Mouse (Mus musculus): Measurements from ENCODE around the gene Robo2. TPM values are rescaled to one million over a fixed set of nuclear protein-coding genes. Genes with fewer than 3 reads are reported as not detected.

Robo2 gene
- polyA plus RNA-seq, 1 experiment: not detected

DNA sequence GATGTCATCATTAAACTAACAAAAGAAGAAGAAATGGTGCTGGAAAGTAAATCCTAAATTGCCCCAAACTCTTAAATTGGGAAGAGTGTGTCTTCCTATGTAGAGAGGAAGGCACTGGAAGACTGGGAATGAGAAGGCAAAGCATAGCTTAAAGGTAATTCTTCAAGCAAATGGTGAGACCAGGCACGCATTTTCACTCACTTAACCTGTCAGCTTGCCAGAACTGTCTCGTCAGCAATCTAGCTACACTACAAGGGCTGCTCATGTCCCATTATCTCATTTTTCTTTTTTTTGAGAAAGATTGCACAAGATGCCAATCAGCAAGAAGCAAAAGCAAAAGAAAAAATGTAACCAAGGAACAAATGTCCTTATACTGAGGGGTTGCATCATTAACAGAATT lies 410.3 kb downstream of the Robo2 start:
- TF ChIP-seq POLR2A (IDR thresholded peaks at IDR 0.05; ENCODE audit: borderline replicate concordance, low read depth, low read length) (no peak), CTCF (IDR thresholded peaks at IDR 0.05; ENCODE audit: low read depth, low read length) (no peak)
- Histone ChIP-seq H3K27ac (ENCODE audit: insufficient read depth, low read depth, low read length) (no peak overlapping the region), H3K4me3 (ENCODE audit: insufficient read depth, low read length) (no peak overlapping the region), H3K4me1 (ENCODE audit: control insufficient read depth, insufficient read depth, low read length) (no peaks in the 10 kb centered on the region)

- TF ChIP-seq CTCF (IDR thresholded peaks at IDR 0.05; ENCODE audit: low read depth, low read length): no peak
- TF ChIP-seq POLR2A (IDR thresholded peaks at IDR 0.05; ENCODE audit: borderline replicate concordance, low read depth, low read length): no peak
- Histone ChIP-seq H3K27ac (ENCODE audit: insufficient read depth, low read depth, low read length) (no peak overlapping the region), H3K4me1 (ENCODE audit: control insufficient read depth, insufficient read depth, low read length) (no peaks in the 10 kb centered on the region), H3K4me3 (ENCODE audit: insufficient read depth, low read length) (no peak overlapping the region)
These were observed 420.4 kb downstream of the Robo2 start for GRCm38 (mm10) chr16:73991212-73991611.

- TF ChIP-seq POLR2A (IDR thresholded peaks at IDR 0.05; ENCODE audit: borderline replicate concordance, low read depth, low read length) (no peak), CTCF (IDR thresholded peaks at IDR 0.05; ENCODE audit: low read depth, low read length) (no peak)
- Histone ChIP-seq H3K27ac (ENCODE audit: insufficient read depth, low read depth, low read length) (no peak overlapping the region), H3K4me1 (ENCODE audit: control insufficient read depth, insufficient read depth, low read length) (no peaks in the 10 kb centered on the region), H3K4me3 (ENCODE audit: insufficient read depth, low read length) (no peak overlapping the region)
These were observed 442.1 kb downstream of the Robo2 start for GRCm38 (mm10) chr16:73969573-73969972.

DNA sequence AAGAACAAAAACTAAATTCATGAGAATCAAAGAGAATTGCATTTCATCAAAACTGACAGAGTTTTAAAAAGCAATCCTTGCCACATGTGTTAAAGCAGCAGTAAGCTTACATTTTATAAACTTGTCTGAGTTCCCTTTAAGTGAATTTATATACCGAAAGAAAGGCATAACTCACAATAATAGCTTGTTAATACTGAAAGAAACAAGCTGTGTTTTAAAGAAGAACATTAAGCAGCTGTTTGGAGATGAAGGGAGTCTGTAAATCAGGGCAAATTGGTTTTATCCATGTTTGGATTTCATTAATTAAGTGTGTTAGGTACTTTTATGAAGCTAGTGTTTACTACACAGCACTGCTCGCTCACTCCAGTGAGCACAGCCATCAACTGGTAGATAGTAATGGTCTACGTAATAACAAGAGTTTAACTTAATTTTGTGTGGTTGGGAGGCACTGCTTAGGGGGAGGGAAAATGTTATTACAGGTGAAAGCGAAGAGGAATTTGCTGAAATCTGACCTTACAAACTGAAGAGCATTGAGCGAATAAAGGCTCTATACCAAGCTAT lies 447.2 kb downstream of the Robo2 start:
- TF ChIP-seq POLR2A (IDR thresholded peaks at IDR 0.05; ENCODE audit: borderline replicate concordance, low read depth, low read length) (no peak), CTCF (IDR thresholded peaks at IDR 0.05; ENCODE audit: low read depth, low read length) (no peak)
- Histone ChIP-seq H3K27ac (ENCODE audit: insufficient read depth, low read depth, low read length) (no peak overlapping the region), H3K4me3 (ENCODE audit: insufficient read depth, low read length) (no peak overlapping the region), H3K4me1 (ENCODE audit: control insufficient read depth, insufficient read depth, low read length) (no peaks in the 10 kb centered on the region)

- no peak for TF ChIP-seq POLR2A (IDR thresholded peaks at IDR 0.05; ENCODE audit: borderline replicate concordance, low read depth, low read length)
- no peak for TF ChIP-seq CTCF (IDR thresholded peaks at IDR 0.05; ENCODE audit: low read depth, low read length)
- H3K27ac ChIP-seq (ENCODE audit: insufficient read depth, low read depth, low read length): no peak overlapping the region
- H3K4me3 ChIP-seq (ENCODE audit: insufficient read depth, low read length): no peak overlapping the region
- H3K4me1 ChIP-seq (ENCODE audit: control insufficient read depth, insufficient read depth, low read length): no peaks in the 10 kb centered on the region
These were observed 452.1 kb downstream of the Robo2 start for GRCm38 (mm10) chr16:73959479-73959970.

DNA sequence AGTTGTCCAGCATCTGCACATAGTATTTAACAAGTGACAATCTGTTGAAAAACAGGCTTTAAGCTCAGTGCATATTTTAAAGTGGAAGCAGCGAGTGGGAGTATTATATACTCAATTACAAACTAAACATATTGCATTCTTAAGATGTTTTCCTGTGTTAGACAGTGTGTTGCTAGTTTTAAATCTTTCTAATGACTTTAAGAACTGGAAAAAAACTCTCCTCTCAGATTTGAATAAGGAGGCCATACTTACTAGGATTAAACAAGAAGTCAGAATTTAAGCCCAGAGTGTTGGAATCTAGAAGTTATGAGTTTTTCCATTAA lies 453.1 kb downstream of the Robo2 start:
- H3K4me1 ChIP-seq (ENCODE audit: control insufficient read depth, insufficient read depth, low read length): no peaks in the 10 kb centered on the region
- no peak for TF ChIP-seq CTCF (IDR thresholded peaks at IDR 0.05; ENCODE audit: low read depth, low read length)
- H3K4me3 ChIP-seq (ENCODE audit: insufficient read depth, low read length): no peak overlapping the region
- H3K27ac ChIP-seq (ENCODE audit: insufficient read depth, low read depth, low read length): no peak overlapping the region

GRCm38 (mm10) chr16:73957675-73958523 lies 453.7 kb downstream of the Robo2 start:
- TF ChIP-seq CTCF (IDR thresholded peaks at IDR 0.05; ENCODE audit: low read depth, low read length) (no peak), POLR2A (IDR thresholded peaks at IDR 0.05; ENCODE audit: borderline replicate concordance, low read depth, low read length) (no peak)

DNA sequence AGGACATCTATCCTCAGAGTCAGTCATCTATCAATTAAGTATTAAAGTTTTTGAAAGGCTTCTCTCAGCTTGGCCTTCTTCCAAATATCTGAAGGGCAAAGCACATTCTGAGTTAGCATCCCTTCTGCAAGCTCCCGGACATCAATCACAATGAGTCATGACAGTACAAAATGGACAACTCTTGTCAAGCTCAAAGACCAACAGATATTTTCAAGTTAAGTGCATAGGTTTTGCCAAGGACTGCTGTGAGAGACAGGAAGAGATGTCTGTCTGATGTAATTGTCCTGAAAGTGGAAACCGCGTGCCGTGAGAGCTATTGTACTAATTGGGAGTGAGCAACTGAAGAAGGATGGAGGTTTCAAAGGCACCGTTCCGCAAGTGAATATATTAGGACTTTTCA lies 465.5 kb downstream of the Robo2 start:
- TF ChIP-seq POLR2A (IDR thresholded peaks at IDR 0.05; ENCODE audit: borderline replicate concordance, low read depth, low read length) (no peak), CTCF (IDR thresholded peaks at IDR 0.05; ENCODE audit: low read depth, low read length) (no peak)
- Histone ChIP-seq H3K4me3 (ENCODE audit: insufficient read depth, low read length) (no peak overlapping the region), H3K4me1 (ENCODE audit: control insufficient read depth, insufficient read depth, low read length) (no peaks in the 10 kb centered on the region), H3K27ac (ENCODE audit: insufficient read depth, low read depth, low read length) (no peak overlapping the region)

More at GRCm38 (mm10) chr16:73957675-73958523, 453.7 kb downstream of the Robo2 start:
- Histone ChIP-seq H3K27ac (ENCODE audit: insufficient read depth, low read depth, low read length) (no peak overlapping the region), H3K4me3 (ENCODE audit: insufficient read depth, low read length) (no peak overlapping the region), H3K4me1 (ENCODE audit: control insufficient read depth, insufficient read depth, low read length) (no peaks in the 10 kb centered on the region)

- no peak overlapping the region for H3K4me3 ChIP-seq (ENCODE audit: insufficient read depth, low read length)
- H3K27ac ChIP-seq (ENCODE audit: insufficient read depth, low read depth, low read length): no peak overlapping the region
- TF ChIP-seq CTCF (IDR thresholded peaks at IDR 0.05; ENCODE audit: low read depth, low read length) (no peak), POLR2A (IDR thresholded peaks at IDR 0.05; ENCODE audit: borderline replicate concordance, low read depth, low read length) (no peak)
- no peaks in the 10 kb centered on the region for H3K4me1 ChIP-seq (ENCODE audit: control insufficient read depth, insufficient read depth, low read length)
These were observed 471.4 kb downstream of the Robo2 start for GRCm38 (mm10) chr16:73940211-73940541.

- TF ChIP-seq CTCF (IDR thresholded peaks at IDR 0.05; ENCODE audit: low read depth, low read length) (no peak), POLR2A (IDR thresholded peaks at IDR 0.05; ENCODE audit: borderline replicate concordance, low read depth, low read length) (no peak)
- H3K27ac ChIP-seq (ENCODE audit: insufficient read depth, low read depth, low read length): no peak overlapping the region
- no peak overlapping the region for H3K4me3 ChIP-seq (ENCODE audit: insufficient read depth, low read length)
- no peaks in the 10 kb centered on the region for H3K4me1 ChIP-seq (ENCODE audit: control insufficient read depth, insufficient read depth, low read length)
These were observed 472.0 kb downstream of the Robo2 start for GRCm38 (mm10) chr16:73939423-73940210.
